Mouse (Mus musculus): Measurements from ENCODE around the gene Eepd1.

- no peak for TF ChIP-seq CTCF (IDR thresholded peaks at IDR 0.05; ENCODE audit: insufficient read depth, low read depth, low read length)
- no peak for TF ChIP-seq POLR2A (IDR thresholded peaks at IDR 0.05; ENCODE audit: insufficient read depth, low read depth, low read length)
Measured at GRCm38 (mm10) chr9:25487446-25488110, 6.2 kb downstream of the Eepd1 start.
